Mouse (Mus musculus) cerebellum, adult 2 months (tissue): Measurements from ENCODE around the gene Olfr1337.

ENCODE experiments used
- CTCF ChIP-seq: fragments of 200-500 bp; IDR thresholded peaks from 2 replicates; pipeline ENCODE4 v1.5.1; 2011; ENCODE audit warnings: low read depth, mild to moderate bottlenecking, control low read depth, low read length, moderate library complexity, borderline replicate concordance; ENCODE audit not compliant: insufficient read depth
- POLR2A ChIP-seq: fragments of 200-500 bp; IDR thresholded peaks from 2 replicates; pipeline ENCODE4 v1.6.1; 2011; ENCODE audit warnings: low read length, control low read depth, borderline replicate concordance; ENCODE audit not compliant: insufficient read depth

GRCm38 (mm10) chr4:118741881-118742280 lies 40.5 kb downstream of the Olfr1337 start:
- TF ChIP-seq CTCF (no peak), POLR2A (no peak)
